Mouse (Mus musculus): ENCODE measurements around the gene Enpp6.

DNA sequence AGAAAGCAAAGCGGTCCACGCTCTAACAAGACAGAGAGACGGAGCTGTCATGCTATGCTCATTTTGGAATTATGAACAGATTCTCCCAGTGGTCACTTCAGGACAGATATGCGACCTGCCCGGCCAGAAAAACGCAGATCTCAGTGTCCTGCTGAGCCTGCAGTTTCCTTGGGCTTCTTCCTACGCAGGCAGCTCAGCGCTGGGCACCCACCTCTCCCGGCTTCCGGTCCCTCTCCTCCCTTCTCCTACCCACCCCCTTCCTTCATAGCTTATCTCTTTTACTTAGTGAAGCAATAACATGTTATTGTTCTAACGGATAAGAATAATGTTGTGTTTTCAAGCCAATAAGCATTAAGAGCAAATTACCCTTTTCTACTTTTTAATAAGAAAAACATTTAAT is 2.0 kb upstream of the Enpp6 start:
- no peak for TF ChIP-seq CTCF (IDR thresholded peaks at IDR 0.05; ENCODE audit: low read depth, low read length)
- TF ChIP-seq TAL1 (conservative IDR thresholded peaks at IDR 0.05; ENCODE audit: low read depth, low read length) = no peak
- no peak for TF ChIP-seq POLR2AphosphoS5 (IDR thresholded peaks at IDR 0.05; ENCODE audit: insufficient replicate concordance, low read depth, low read length)
